Mouse (Mus musculus) yolk sac, embryonic 10.5 days (tissue): ENCODE results near the gene Ptbp3.

Experiments
- DNase-seq: peaks from one replicate; pipeline ENCODE4 v3.0.0-alpha.2; 2017; ENCODE audit warnings: low spot score

Ptbp3 gene

GRCm38 (mm10) chr4:59555177-59555576, 6.0 kb upstream of the Ptbp3 start:
- no peak for DNase-seq

- DNase-seq = peak; percentile 82
Observed at GRCm38 (mm10) chr4:59553576-59553975, 4.4 kb upstream of the Ptbp3 start.

GRCm38 (mm10) chr4:59552835-59553234, 3.7 kb upstream of the Ptbp3 start:
- peak; percentile 44 for DNase-seq

- DNase-seq = no peak
Observed at GRCm38 (mm10) chr4:59551901-59552300, 2.7 kb upstream of the Ptbp3 start.

- no peak for DNase-seq
Observed at GRCm38 (mm10) chr4:59549977-59550560, 905 bp upstream of the Ptbp3 start.

GRCm38 (mm10) chr4:59548560-59549174, 497 bp downstream of the Ptbp3 start:
- DNase-seq = peak; percentile 76

GRCm38 (mm10) chr4:59548011-59548559, 1.1 kb downstream of the Ptbp3 start:
- no peak for DNase-seq

GRCm38 (mm10) chr4:59547136-59547889, 1.9 kb downstream of the Ptbp3 start:
- DNase-seq = peak; percentile 70

- no peak for DNase-seq
Observed at GRCm38 (mm10) chr4:59546285-59547071, 2.7 kb downstream of the Ptbp3 start.

GRCm38 (mm10) chr4:59544654-59545053, 4.5 kb downstream of the Ptbp3 start:
- no peak for DNase-seq

GRCm38 (mm10) chr4:59543006-59543405, 6.2 kb downstream of the Ptbp3 start:
- DNase-seq = no peak

- no peak for DNase-seq
Observed at GRCm38 (mm10) chr4:59536281-59536680, 12.9 kb downstream of the Ptbp3 start.

- DNase-seq = no peak
Observed at GRCm38 (mm10) chr4:59535624-59536023, 13.5 kb downstream of the Ptbp3 start.

GRCm38 (mm10) chr4:59533268-59533667, 15.9 kb downstream of the Ptbp3 start:
- no peak for DNase-seq

- DNase-seq = no peak
Observed at GRCm38 (mm10) chr4:59531172-59531571, 18.0 kb downstream of the Ptbp3 start.

- no peak for DNase-seq
Observed at GRCm38 (mm10) chr4:59527470-59527869, 21.7 kb downstream of the Ptbp3 start.

- DNase-seq = no peak
Observed at GRCm38 (mm10) chr4:59526728-59527127, 22.4 kb downstream of the Ptbp3 start.

GRCm38 (mm10) chr4:59524875-59525274, 24.3 kb downstream of the Ptbp3 start:
- no peak for DNase-seq

- no peak for DNase-seq
Observed at GRCm38 (mm10) chr4:59510321-59510720, 38.8 kb downstream of the Ptbp3 start.

GRCm38 (mm10) chr4:59509558-59509957, 39.6 kb downstream of the Ptbp3 start:
- DNase-seq = no peak

GRCm38 (mm10) chr4:59507766-59508165, 41.4 kb downstream of the Ptbp3 start:
- DNase-seq = no peak

- DNase-seq = no peak
Observed at GRCm38 (mm10) chr4:59506704-59507103, 42.5 kb downstream of the Ptbp3 start.
